Mouse (Mus musculus) cerebellum, adult 2 months (tissue): ENCODE measurements at regions not wholly inside any gene's neighbourhood (a gene's known extent, or its start where the extent isn't known, plus 50 kb on each side); places are given as distances from the start of the nearest gene placed in this dataset.

ENCODE experiments used
- DNase-seq, 2 experiments: peaks; one replicate each; pipeline ENCODE4 v3.0.0; 2021
- H3K27ac ChIP-seq: fragments of 200-500 bp; 2 replicates; pipeline ENCODE4 v1.5.1; 2012; ENCODE audit warnings: low read length, control low read depth, inconsistent platforms; ENCODE audit not compliant: insufficient read depth
- H3K27me3 ChIP-seq: fragments of 200-500 bp; 2 replicates; pipeline ENCODE4 v1.6.1; 2012; ENCODE audit warnings: inconsistent platforms, mild to moderate bottlenecking, low read length, moderate library complexity; ENCODE audit not compliant: control insufficient read depth, insufficient read depth
- H3K4me1 ChIP-seq: fragments of 200-500 bp; 2 replicates; pipeline ENCODE4 v1.6.1; 2011; ENCODE audit warnings: low read length; ENCODE audit not compliant: control insufficient read depth, insufficient read depth
- H3K4me3 ChIP-seq: fragments of 200-500 bp; replicated peaks from 2 replicates; pipeline ENCODE3; 2011; ENCODE audit warnings: mild to moderate bottlenecking, low read depth, low read length, control low read depth; ENCODE audit not compliant: insufficient read depth
- CTCF ChIP-seq: fragments of 200-500 bp; IDR thresholded peaks from 2 replicates; pipeline ENCODE4 v1.5.1; 2011; ENCODE audit warnings: low read depth, mild to moderate bottlenecking, control low read depth, low read length, moderate library complexity, borderline replicate concordance; ENCODE audit not compliant: insufficient read depth
- POLR2A ChIP-seq: fragments of 200-500 bp; IDR thresholded peaks from 2 replicates; pipeline ENCODE4 v1.6.1; 2011; ENCODE audit warnings: low read length, control low read depth, borderline replicate concordance; ENCODE audit not compliant: insufficient read depth
- WGBS: fragments of 180-500 bp; shearing (Covaris S2); methylation state at CpG from one replicate; pipeline ENCODE4 v1.1.7; 2018; 5-methylcytosine and 5-hydroxymethylcytosine counted together

GRCm38 (mm10) chr10:117542886-117543695, 86.2 kb upstream of the Cpm start:
- 83% methylated on average over 5 of the region's 5 CpGs for WGBS
- H3K27me3 ChIP-seq, result no peaks in the 10 kb centered on the region
- H3K4me1 ChIP-seq, result no peaks in the 10 kb centered on the region
- DNase-seq, result no peak
- H3K4me3 ChIP-seq, result no peak overlapping the region
- TF ChIP-seq POLR2A, result no peak
- TF ChIP-seq CTCF, result no peak
- no peak overlapping the region for H3K27ac ChIP-seq

DNA sequence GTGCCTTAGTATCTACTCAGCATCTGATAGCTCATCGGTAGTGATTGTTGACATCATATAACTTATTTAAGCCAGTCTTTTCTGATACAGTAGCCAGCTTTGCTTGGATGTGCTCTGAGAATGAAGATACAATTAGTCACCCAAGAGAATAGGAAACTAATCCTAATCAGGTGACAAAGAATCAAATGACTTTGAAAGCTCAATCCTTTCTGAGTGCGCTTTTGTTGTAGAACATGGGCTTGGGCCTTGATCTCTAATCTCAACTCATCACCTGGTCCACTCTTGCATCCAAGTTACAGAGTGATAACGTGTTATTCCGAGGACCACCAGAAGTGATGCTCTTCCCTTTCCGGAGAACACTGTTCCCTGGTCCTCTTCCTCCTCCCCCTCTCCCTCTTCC, 86.9 kb upstream of the Cpm start:
- Histone ChIP-seq H3K27ac (no peak overlapping the region), H3K4me1 (no peaks in the 10 kb centered on the region), H3K4me3 (no peak overlapping the region), H3K27me3 (no peaks in the 10 kb centered on the region)
- TF ChIP-seq CTCF (no peak), POLR2A (no peak)
- no peak for DNase-seq
- WGBS, result 82% methylated on average over 5 of the region's 5 CpGs

DNA sequence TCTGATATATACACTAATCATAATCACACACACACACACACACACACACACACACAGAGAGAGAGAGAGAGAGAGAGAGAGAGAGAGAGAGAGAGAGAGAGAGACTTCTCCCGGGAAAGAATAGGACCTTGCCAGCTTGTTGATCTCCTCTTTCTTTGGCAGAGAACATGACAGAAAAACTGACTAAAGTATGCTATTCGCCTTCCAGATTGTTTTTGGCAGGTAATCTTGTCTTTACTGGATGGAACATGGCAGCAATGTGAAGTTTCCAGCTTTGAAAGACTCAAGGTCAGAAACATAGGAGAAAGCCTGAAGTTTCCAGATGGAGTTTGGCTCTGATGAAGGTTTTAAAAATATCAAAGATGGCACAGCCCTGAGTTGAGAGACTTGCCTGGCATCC, 87.8 kb upstream of the Cpm start:
- Histone ChIP-seq H3K4me1 (no peaks in the 10 kb centered on the region), H3K27ac (no peak overlapping the region), H3K4me3 (no peak overlapping the region), H3K27me3 (no peaks in the 10 kb centered on the region)
- 25% methylated on average over 2 of the region's 2 CpGs for WGBS
- TF ChIP-seq POLR2A (no peak), CTCF (no peak)
- no peak for DNase-seq

- no peak overlapping the region for H3K27ac ChIP-seq
- H3K4me1 ChIP-seq, result no peaks in the 10 kb centered on the region
- H3K4me3 ChIP-seq, result no peak overlapping the region
- H3K27me3 ChIP-seq, result no peaks in the 10 kb centered on the region
- WGBS, result 91% methylated on average over 2 of the region's 2 CpGs
- DNase-seq, result no peak
- TF ChIP-seq POLR2A (no peak), CTCF (no peak)
Measured at GRCm38 (mm10) chr10:117540747-117541398, 88.4 kb upstream of the Cpm start.

GRCm38 (mm10) chr10:117540112-117540594, 89.1 kb upstream of the Cpm start:
- Histone ChIP-seq H3K27me3 (no peaks in the 10 kb centered on the region), H3K4me1 (no peaks in the 10 kb centered on the region), H3K4me3 (no peak overlapping the region), H3K27ac (no peak overlapping the region)
- TF ChIP-seq CTCF (no peak), POLR2A (no peak)
- 98% methylated on average over 2 of the region's 2 CpGs for WGBS
- no peak for DNase-seq

DNA sequence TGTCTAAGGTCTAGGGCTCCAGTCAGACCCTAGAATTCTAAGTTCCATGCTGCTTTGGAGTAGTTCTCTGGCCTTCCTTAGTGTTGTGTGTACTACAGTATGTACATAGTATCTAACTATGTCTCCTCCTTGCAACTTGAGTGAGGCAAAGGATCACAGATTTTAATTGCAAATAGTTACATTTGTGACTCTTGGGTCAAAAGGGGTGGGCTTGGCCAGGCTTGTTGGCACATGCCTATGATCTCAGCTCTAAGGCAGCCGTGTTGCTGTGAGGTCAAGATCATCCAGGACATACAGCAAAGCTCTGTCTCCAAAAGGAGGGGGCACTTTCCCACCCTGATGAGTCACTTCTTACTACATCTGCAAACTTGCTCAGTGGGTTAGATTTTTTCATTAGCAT, 89.8 kb upstream of the Cpm start:
- WGBS, result 75% methylated on average over 1 of the region's 1 CpGs
- H3K4me3 ChIP-seq, result no peak overlapping the region

GRCm38 (mm10) chr10:117538725-117539124, 90.6 kb upstream of the Cpm start:
- Histone ChIP-seq H3K4me3 (no peak overlapping the region), H3K27me3 (no peaks in the 10 kb centered on the region), H3K27ac (no peak overlapping the region), H3K4me1 (no peaks in the 10 kb centered on the region)
- DNase-seq, result no peak
- WGBS, result 79% methylated on average over 5 of the region's 5 CpGs
- TF ChIP-seq CTCF (no peak), POLR2A (no peak)

More for the DNA sequence above, 89.8 kb upstream of the Cpm start:
- no peak for DNase-seq
- H3K27me3 ChIP-seq, result no peaks in the 10 kb centered on the region
- no peak for TF ChIP-seq CTCF
- TF ChIP-seq POLR2A, result no peak
- H3K27ac ChIP-seq, result no peak overlapping the region
- no peaks in the 10 kb centered on the region for H3K4me1 ChIP-seq

- Histone ChIP-seq H3K4me3 (no peak overlapping the region), H3K27me3 (no peaks in the 10 kb centered on the region), H3K4me1 (no peaks in the 10 kb centered on the region), H3K27ac (no peak overlapping the region)
- TF ChIP-seq POLR2A, result no peak
- TF ChIP-seq CTCF, result no peak
- WGBS, result 95% methylated on average over 15 of the region's 15 CpGs
- no peak for DNase-seq
Measured at GRCm38 (mm10) chr10:117536769-117537599, 92.3 kb upstream of the Cpm start.
